Mouse (Mus musculus) midbrain, postnatal 0 days (tissue): ENCODE data around the gene Ppia. TPM values are rescaled to one million over a fixed set of nuclear protein-coding genes. Genes with fewer than 3 reads are reported as not detected.

Experiments
- ATAC-seq: fragments of 200-750 bp; cut with Nextera tagmentation; 2 replicates; pipeline ENCODE4 v1.8.0; 2017; ENCODE audit warnings: moderate number of reproducible peaks, mild to moderate bottlenecking, moderate TSS enrichment, moderate library complexity; ENCODE audit not compliant: low FRiP score
- DNase-seq: peaks from one replicate; pipeline ENCODE4 v3.0.0-alpha.2; 2015; ENCODE audit warnings: low spot score
- H3K27ac ChIP-seq: fragments of 300-500 bp; sonication (generic); 2 replicates; pipeline ENCODE4 v1.5.1; 2014; ENCODE audit warnings: low read depth, mild to moderate bottlenecking, low read length, mixed read lengths
- H3K27me3 ChIP-seq: fragments of 300-500 bp; sonication (generic); 2 replicates; pipeline ENCODE4 v1.6.1; 2014; ENCODE audit warnings: low read length, control low read depth, mixed read lengths; ENCODE audit not compliant: insufficient read depth
- H3K36me3 ChIP-seq: fragments of 300-500 bp; sonication (generic); 2 replicates; pipeline ENCODE4 v1.6.1; 2014; ENCODE audit warnings: low read length, control low read depth, mixed read lengths; ENCODE audit not compliant: insufficient read depth
- H3K4me1 ChIP-seq: fragments of 300-500 bp; sonication (generic); 2 replicates; pipeline ENCODE4 v1.6.1; 2014; ENCODE audit warnings: mild to moderate bottlenecking, control low read depth, antibody characterized with exemption, low read length, mixed read lengths; ENCODE audit not compliant: insufficient read depth
- H3K4me2 ChIP-seq: fragments of 300-500 bp; sonication (generic); 2 replicates; pipeline ENCODE4 v1.6.1; 2014; ENCODE audit warnings: low read depth, mild to moderate bottlenecking, low read length, mixed read lengths; ENCODE audit not compliant: poor library complexity, severe bottlenecking
- H3K4me3 ChIP-seq: fragments of 300-500 bp; sonication (generic); 2 replicates; pipeline ENCODE4 v1.5.1; 2014; ENCODE audit warnings: low read depth, mild to moderate bottlenecking, low read length, moderate library complexity
- H3K9ac ChIP-seq: fragments of 300-500 bp; sonication (generic); replicated peaks from 2 replicates; pipeline ENCODE4 v1.6.1; 2014; ENCODE audit warnings: mild to moderate bottlenecking, low read length, moderate library complexity, mixed read lengths; ENCODE audit not compliant: poor library complexity, severe bottlenecking
- H3K9me3 ChIP-seq: fragments of 300-500 bp; sonication (generic); 2 replicates; pipeline ENCODE4 v1.6.1; 2016; ENCODE audit warnings: low read length, control low read depth
- CTCF ChIP-seq: IDR thresholded peaks from 2 replicates; pipeline ENCODE4 v1.5.1; 2016; ENCODE audit warnings: antibody characterized with exemption, mild to moderate bottlenecking
- WGBS: fragments of 180-500 bp; shearing (Covaris S2); extraction: QIAGEN DNeasy Blood & Tissue Kit; methylation state at CpG from one replicate; pipeline ENCODE4 v1.1.7; 2014; 5-methylcytosine and 5-hydroxymethylcytosine counted together
- polyA plus RNA-seq: library from polyadenylated mRNA; unstranded; fragments of >200 nt; fragmentation: Nextera tagmentation; extraction: Ambion mirVana; gene quantifications from 2 replicates; pipeline ENCODE4 v1.2.1, GENCODE M21; 2015
- total RNA-seq: library from RNA; depleted of rRNA; stranded (reverse); fragments of >200 nt; gene quantifications from 2 replicates; pipeline ENCODE4 v1.2.3, GENCODE M21; 2014

The Ppia gene
- total and polyA plus RNA-seq, 2 experiments from 2014 or later = 2,296 to 5,106 TPM

DNA sequence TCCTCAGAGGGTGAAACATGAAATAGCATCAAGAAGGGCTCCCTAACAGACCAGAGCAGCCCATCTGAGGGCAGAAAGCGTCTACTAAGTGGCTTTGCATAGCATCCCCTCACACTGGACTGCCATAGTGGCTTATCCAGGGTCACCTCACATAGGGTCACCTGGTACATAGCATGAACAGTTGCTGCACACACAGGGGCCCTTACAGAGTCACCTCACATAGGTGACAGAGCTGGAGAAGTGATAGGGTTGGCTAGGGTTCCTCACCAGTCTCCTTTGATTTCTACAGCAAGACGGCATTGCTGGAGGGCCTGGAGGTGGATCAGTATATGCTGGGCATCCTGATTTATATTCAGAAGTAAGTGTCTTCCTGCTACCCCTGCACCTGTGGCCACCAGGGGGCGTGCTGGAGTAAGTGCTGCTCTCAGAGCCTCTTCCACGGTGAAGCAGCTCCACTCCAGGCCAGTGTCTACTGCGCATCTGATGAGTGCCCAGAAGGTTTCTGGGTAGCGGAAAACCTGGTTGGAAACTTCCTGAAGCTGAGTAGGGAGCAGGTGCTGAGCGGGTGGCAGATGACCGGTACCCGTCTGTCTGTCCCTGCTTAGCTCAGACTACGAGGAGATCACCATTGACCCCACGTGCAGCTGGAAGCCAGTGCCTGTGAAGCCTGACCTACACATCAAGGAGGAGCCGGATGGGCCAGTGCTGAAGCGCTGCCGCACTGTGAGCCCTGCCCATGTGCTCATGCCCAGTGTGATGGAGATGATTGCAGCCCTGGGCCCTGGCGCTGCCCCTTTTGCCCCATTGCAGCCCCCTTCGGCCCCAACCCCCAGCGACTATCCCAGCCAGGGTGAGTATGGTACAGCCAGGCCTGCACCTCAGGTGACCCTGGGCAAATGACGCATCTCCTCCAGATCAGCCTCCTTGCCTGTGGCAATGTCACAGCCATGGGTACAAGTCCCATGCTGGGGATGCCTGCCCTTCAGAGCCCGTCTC, 12.4 kb upstream of the Ppia start:
- Histone ChIP-seq H3K36me3 (peaks cover 77% of the 10 kb centered on the region), H3K4me3 (no peak overlapping the region), H3K27me3 (no peaks in the 10 kb centered on the region), H3K4me2 (no peak overlapping the region), H3K4me1 (no peaks in the 10 kb centered on the region), H3K9ac (no peak overlapping the region), H3K9me3 (no peaks in the 10 kb centered on the region), H3K27ac (no peak overlapping the region)
- DNase-seq (no peak), ATAC-seq (no peak)
- 88% methylated on average over 19 of the region's 19 CpGs for WGBS
- TF ChIP-seq CTCF = peak; percentile 71

DNA sequence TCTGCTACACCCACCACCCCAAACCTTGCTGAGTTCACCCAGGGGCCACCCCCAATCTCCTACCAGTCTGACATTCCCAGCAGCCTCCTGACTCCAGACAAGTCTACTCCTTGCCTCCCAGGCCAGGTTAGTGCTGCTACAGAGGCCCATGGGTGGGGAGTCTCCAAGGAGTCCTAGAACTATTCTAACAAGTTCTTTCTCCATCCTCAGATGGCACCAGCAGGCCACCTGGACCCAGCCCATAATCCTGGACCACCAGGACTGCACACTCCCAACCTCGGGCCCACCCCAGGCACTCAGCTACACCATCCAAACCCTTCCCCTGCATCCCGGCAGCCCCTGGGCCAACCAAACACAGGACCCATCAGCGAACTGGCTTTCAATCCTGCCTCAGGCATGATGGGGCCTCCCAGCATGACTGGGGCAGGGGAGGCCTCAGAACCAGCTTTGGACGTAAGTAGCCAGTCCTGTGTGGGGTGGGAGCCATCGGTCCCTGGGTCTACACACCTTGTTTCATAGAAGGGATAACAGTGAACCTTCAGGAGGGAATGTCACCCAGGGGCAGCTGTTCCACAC, 11.3 kb upstream of the Ppia start:
- Histone ChIP-seq H3K27ac (no peak overlapping the region), H3K4me1 (no peaks in the 10 kb centered on the region)
- no peak for DNase-seq

DNA sequence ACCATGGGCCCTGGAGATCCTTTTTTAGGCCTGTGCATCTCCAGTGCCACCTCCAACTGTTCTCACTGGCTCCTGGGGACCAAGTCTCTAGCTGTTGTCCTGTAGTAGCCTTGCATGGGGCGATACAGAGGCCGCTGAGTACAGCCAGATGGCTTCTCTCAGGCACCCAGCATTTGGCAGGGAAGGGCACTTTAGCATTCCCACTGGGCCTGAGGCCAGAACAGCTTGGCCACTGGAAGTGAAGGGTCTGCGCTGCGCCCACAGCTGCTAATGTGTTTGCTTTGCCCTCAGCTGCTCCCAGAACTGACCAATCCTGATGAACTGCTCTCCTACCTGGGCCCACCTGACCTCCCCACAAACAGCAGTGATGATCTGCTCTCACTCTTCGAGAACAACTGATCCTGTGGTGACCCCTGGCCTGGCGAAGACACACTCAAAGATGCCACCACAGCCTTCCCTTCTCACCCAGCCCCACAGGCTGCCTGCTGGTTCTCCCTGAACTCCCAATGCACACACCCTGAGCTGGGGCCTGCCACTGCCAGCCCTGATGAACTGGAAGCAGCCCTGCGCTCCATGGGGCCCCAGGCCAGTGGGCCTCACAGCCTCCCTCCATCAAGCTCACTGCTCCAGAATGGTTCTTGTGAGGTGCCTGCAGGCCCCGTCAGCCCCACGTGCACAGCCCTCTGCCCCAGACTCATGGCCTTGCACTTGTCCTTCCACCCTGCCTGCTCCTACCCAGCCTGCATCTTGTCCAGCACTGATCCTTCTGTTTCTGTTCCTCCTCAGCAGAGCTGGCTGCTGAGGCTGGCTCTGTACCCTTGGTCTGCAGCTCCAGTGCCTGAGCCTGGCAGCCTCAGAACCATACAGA, 10.3 kb upstream of the Ppia start:
- H3K9me3 ChIP-seq = no peaks in the 10 kb centered on the region
- H3K9ac ChIP-seq = no peak overlapping the region
- no peak for TF ChIP-seq CTCF
- DNase-seq (peak; percentile 79), ATAC-seq (no peak)
- H3K4me1 ChIP-seq = no peaks in the 10 kb centered on the region
- 85% methylated on average over 9 of the region's 9 CpGs for WGBS
- H3K27ac ChIP-seq = peak overlapping the region; percentile 47; the same call in 1 of the 2 replicates
- H3K36me3 ChIP-seq = peaks cover 59% of the 10 kb centered on the region
- no peak overlapping the region for H3K4me3 ChIP-seq
- no peaks in the 10 kb centered on the region for H3K27me3 ChIP-seq
- H3K4me2 ChIP-seq = no peak overlapping the region

More for the DNA sequence above, 11.3 kb upstream of the Ppia start:
- WGBS = 88% methylated on average over 5 of the region's 5 CpGs
- no peak for TF ChIP-seq CTCF
- Histone ChIP-seq H3K9me3 (no peaks in the 10 kb centered on the region), H3K36me3 (peaks cover 68% of the 10 kb centered on the region), H3K4me3 (no peak overlapping the region), H3K27me3 (no peaks in the 10 kb centered on the region), H3K9ac (no peak overlapping the region), H3K4me2 (no peak overlapping the region)
- no peak for ATAC-seq

DNA sequence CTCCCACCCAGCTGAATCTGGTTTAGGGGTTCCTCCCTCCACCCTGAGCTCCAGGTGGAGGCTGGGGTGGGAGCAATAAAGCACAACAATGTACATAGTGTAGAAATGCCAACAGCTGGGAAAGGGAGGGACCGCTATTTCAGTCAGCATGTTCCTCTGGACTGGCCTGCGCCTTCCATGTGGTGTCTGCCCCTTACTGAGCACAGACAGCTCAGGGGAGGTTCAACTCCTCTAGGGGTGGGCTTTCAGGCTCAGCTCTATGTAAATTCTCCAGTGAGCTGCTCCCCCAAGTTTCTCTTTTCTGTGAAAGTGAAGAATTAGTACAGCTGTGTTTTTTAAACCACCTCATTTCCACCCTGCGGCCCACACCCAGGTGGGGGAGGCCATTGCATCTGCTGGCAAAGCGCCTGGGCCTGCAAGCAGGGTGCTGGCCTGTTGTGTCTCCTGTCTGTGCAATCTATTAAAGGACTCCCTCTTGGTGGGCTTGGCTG, 9.6 kb upstream of the Ppia start:
- no peak overlapping the region for H3K4me3 ChIP-seq
- H3K9me3 ChIP-seq = no peaks in the 10 kb centered on the region
- TF ChIP-seq CTCF = no peak
- peak; percentile 10; the same call in 1 of the 2 replicates for ATAC-seq
- H3K4me1 ChIP-seq = no peaks in the 10 kb centered on the region
- H3K9ac ChIP-seq = no peak overlapping the region
- H3K36me3 ChIP-seq = peaks cover 53% of the 10 kb centered on the region
- no peak for DNase-seq
- no peaks in the 10 kb centered on the region for H3K27me3 ChIP-seq
- H3K4me2 ChIP-seq = no peak overlapping the region
- peak overlapping the region; percentile 47 for H3K27ac ChIP-seq
- 89% methylated on average over 4 of the region's 4 CpGs for WGBS

DNA sequence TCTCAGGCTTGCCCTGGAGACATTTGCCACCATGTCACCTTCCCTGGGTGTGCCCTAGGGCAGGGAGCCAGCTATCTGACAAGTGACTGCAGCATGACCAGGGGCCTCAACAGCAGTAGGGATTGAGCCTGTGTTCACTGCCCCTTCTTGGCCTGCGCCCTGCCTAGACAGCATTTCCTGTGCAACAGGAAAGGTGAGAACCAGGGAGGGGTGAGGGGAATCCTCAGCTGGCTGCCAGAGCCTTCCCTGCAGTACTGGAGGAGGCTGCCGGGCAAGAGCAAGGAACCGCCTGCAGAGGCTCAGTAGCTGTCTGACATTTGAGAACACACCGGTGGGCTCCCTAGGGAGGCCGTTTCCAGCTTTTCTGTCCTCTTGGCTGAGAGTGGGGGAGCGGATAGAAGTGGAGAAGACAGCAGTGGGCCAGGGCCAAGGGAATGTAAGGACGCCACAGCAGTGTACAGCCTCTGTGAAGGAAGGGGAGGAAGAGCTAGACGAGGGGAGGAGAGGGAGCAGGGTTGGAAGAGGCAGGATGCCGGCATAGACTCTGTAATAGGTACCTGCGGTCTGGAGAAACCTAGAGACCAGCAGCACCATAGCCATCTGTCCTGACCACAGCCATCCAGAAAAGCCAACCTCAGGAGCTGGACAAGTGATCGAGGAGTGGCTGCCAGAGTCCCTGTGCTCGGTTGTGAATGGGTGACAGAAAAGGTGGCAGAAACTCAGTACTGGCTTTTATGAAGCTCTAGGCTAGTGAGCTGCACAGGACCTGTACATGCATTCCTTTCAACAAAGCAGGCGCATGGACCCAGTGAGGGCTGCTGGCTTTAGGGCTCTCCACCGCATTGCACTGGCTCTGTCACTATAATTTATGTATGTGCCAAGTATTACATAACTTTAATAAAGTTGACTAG, 8.7 kb upstream of the Ppia start:
- peaks cover 45% of the 10 kb centered on the region for H3K36me3 ChIP-seq
- H3K4me2 ChIP-seq = no peak overlapping the region
- H3K27ac ChIP-seq = peak overlapping the region; percentile 65
- no peak for TF ChIP-seq CTCF
- no peak overlapping the region for H3K4me3 ChIP-seq
- 44% methylated on average over 14 of the region's 14 CpGs for WGBS
- H3K27me3 ChIP-seq = no peaks in the 10 kb centered on the region
- DNase-seq = peak; percentile 48
- no peaks in the 10 kb centered on the region for H3K9me3 ChIP-seq
- no peaks in the 10 kb centered on the region for H3K4me1 ChIP-seq
- peak overlapping the region; percentile 42; the same call in 1 of the 2 replicates for H3K9ac ChIP-seq
- ATAC-seq = no peak
